Mouse (Mus musculus) CH12.LX (cell line): ENCODE data around the gene Plcg1. TPM values are rescaled to one million over a fixed set of nuclear protein-coding genes. Genes with fewer than 3 reads are reported as not detected.

Experiments used
- DNase-seq: peaks from one replicate; pipeline ENCODE4 v3.0.0-alpha.2; 2013; ENCODE audit errors: extremely low read depth
- H3K27ac ChIP-seq: 2 replicates; pipeline ENCODE4 v1.5.1; 2012; ENCODE audit warnings: low read depth, mild to moderate bottlenecking, control low read depth, moderate library complexity; ENCODE audit not compliant: insufficient read depth
- H3K27me3 ChIP-seq: replicated peaks from 2 replicates; pipeline ENCODE3; 2012; ENCODE audit warnings: inconsistent platforms
- H3K36me3 ChIP-seq, 2 experiments: replicated peaks in 1 of 2; 2 replicates each; pipeline versions ENCODE3 to v1.6.1; 2012; ENCODE audit warnings: inconsistent platforms in 1 of 2, low read length in 1 of 2, mild to moderate bottlenecking in 1 of 2, mixed read lengths in 1 of 2, moderate library complexity in 1 of 2; ENCODE audit not compliant: control insufficient read depth in 1 of 2, insufficient read depth in 1 of 2
- H3K4me1 ChIP-seq, 2 experiments: 2 replicates each; pipeline ENCODE4 v1.6.1; 2012; ENCODE audit warnings: inconsistent platforms in 1 of 2, moderate library complexity in 1 of 2; ENCODE audit not compliant: insufficient read depth in 2 of 2, control insufficient read depth in 1 of 2
- H3K4me2 ChIP-seq: 2 replicates; pipeline ENCODE4 v1.6.1; 2012; ENCODE audit warnings: low read depth, mild to moderate bottlenecking, control low read depth; ENCODE audit not compliant: poor library complexity, insufficient read depth, severe bottlenecking
- H3K4me3 ChIP-seq, 3 experiments: fragments of 150-350 bp in 1 of 3; sonication (generic) in 1 of 3; replicated peaks in 1 of 3; 2 replicates each; pipeline versions ENCODE3 to v1.5.1; 2011 to 2012; ENCODE audit warnings: low read depth in 2 of 3, low read length in 2 of 3, mild to moderate bottlenecking in 2 of 3, moderate library complexity in 2 of 3, control low read depth in 1 of 3, improper control_type of control experiment in 1 of 3, inconsistent platforms in 1 of 3, mixed read lengths in 1 of 3; ENCODE audit not compliant: poor library complexity in 1 of 3
- H3K79me2 ChIP-seq: replicated peaks from 2 replicates; pipeline ENCODE4 v1.6.1; 2012; ENCODE audit warnings: mild to moderate bottlenecking, moderate library complexity; ENCODE audit not compliant: control insufficient read depth, poor library complexity, insufficient read depth, severe bottlenecking; ENCODE audit errors: extremely low read depth
- H3K9ac ChIP-seq: 2 replicates; pipeline ENCODE4 v1.6.1; 2012; ENCODE audit warnings: low read depth, mild to moderate bottlenecking, control low read depth, moderate library complexity; ENCODE audit not compliant: insufficient read depth
- H3K9me3 ChIP-seq: replicated peaks from 2 replicates; pipeline ENCODE3; 2012; ENCODE audit warnings: low read length, inconsistent platforms, mixed read lengths
- CHD1 ChIP-seq: IDR thresholded peaks from 2 replicates; pipeline ENCODE4 v1.6.1; 2012; ENCODE audit warnings: low read depth, low read length, improper control_type of control experiment, inconsistent platforms
- CTCF ChIP-seq, 2 experiments: IDR thresholded peaks in 1 of 2; conservative IDR thresholded peaks in 1 of 2; 2 replicates each; pipeline ENCODE4 v1.5.1; 2011 to 2012; ENCODE audit warnings: low read depth in 2 of 2, low read length in 2 of 2, improper control_type of control experiment in 1 of 2, inconsistent platforms in 1 of 2, mild to moderate bottlenecking in 1 of 2, moderate library complexity in 1 of 2
- EP300 ChIP-seq: IDR thresholded peaks from 2 replicates; pipeline ENCODE4 v1.6.1; 2011; ENCODE audit warnings: low read length, improper control_type of control experiment
- ETS1 ChIP-seq: conservative IDR thresholded peaks from 2 replicates; pipeline ENCODE4 v1.6.1; 2012; ENCODE audit warnings: low read depth, mild to moderate bottlenecking, inconsistent platforms, low read length, improper control_type of control experiment, moderate library complexity
- JUND ChIP-seq: conservative IDR thresholded peaks from 2 replicates; pipeline ENCODE4 v1.6.1; 2011; ENCODE audit warnings: low read depth, low read length, improper control_type of control experiment
- MAFK ChIP-seq: IDR thresholded peaks from 2 replicates; pipeline ENCODE4 v1.6.1; 2011; ENCODE audit warnings: low read length, improper control_type of control experiment; ENCODE audit not compliant: insufficient replicate concordance
- MAX ChIP-seq: IDR thresholded peaks from 2 replicates; pipeline ENCODE4 v1.6.1; 2011; ENCODE audit warnings: low read length, improper control_type of control experiment
- MXI1 ChIP-seq: IDR thresholded peaks from 2 replicates; pipeline ENCODE4 v1.6.1; 2011; ENCODE audit warnings: mild to moderate bottlenecking, low read depth, low read length, improper control_type of control experiment
- MYC ChIP-seq: IDR thresholded peaks from 2 replicates; pipeline ENCODE4 v1.6.1; 2011; ENCODE audit warnings: low read depth, mild to moderate bottlenecking, improper control_type of control experiment, low read length
- NELFE ChIP-seq: IDR thresholded peaks from 2 replicates; pipeline ENCODE4 v1.6.1; 2011; ENCODE audit warnings: low read depth, low read length, improper control_type of control experiment
- NRF1 ChIP-seq: IDR thresholded peaks from 2 replicates; pipeline ENCODE4 v1.6.1; 2014; ENCODE audit warnings: low read depth, mild to moderate bottlenecking, inconsistent platforms, low read length, improper control_type of control experiment, moderate library complexity
- PAX5 ChIP-seq: IDR thresholded peaks from 2 replicates; pipeline ENCODE4 v1.6.1; 2012; ENCODE audit warnings: low read length, inconsistent platforms, mixed read lengths
- POLR2AphosphoS2 ChIP-seq: IDR thresholded peaks from 2 replicates; pipeline ENCODE4 v1.6.1; 2011; ENCODE audit warnings: low read depth, low read length, improper control_type of control experiment
- RCOR1 ChIP-seq: conservative IDR thresholded peaks from 2 replicates; pipeline ENCODE4 v1.6.1; 2012; ENCODE audit warnings: low read depth, mild to moderate bottlenecking, inconsistent platforms, low read length, improper control_type of control experiment
- SMC3 ChIP-seq: IDR thresholded peaks from 2 replicates; pipeline ENCODE4 v1.6.1; 2011; ENCODE audit warnings: low read depth, low read length, improper control_type of control experiment
- TBP ChIP-seq: conservative IDR thresholded peaks from 2 replicates; pipeline ENCODE4 v1.6.1; 2011; ENCODE audit warnings: low read depth, low read length, improper control_type of control experiment
- TCF12 ChIP-seq: IDR thresholded peaks from 2 replicates; pipeline ENCODE4 v1.6.1; 2014; ENCODE audit warnings: low read depth, mild to moderate bottlenecking, inconsistent platforms, low read length, improper control_type of control experiment
- USF1 ChIP-seq: IDR thresholded peaks from 2 replicates; pipeline ENCODE4 v1.6.1; 2014; ENCODE audit warnings: low read depth, mild to moderate bottlenecking, inconsistent platforms, low read length, improper control_type of control experiment
- ZC3H11A ChIP-seq: IDR thresholded peaks from 2 replicates; pipeline ENCODE4 v1.6.1; 2012; ENCODE audit warnings: low read depth, mild to moderate bottlenecking, inconsistent platforms, low read length, improper control_type of control experiment
- ZKSCAN1 ChIP-seq: IDR thresholded peaks from 2 replicates; pipeline ENCODE4 v1.6.1; 2012; ENCODE audit warnings: low read depth, inconsistent platforms, low read length, improper control_type of control experiment, borderline replicate concordance
- ZMIZ1 ChIP-seq: IDR thresholded peaks from 2 replicates; pipeline ENCODE4 v1.6.1; 2012; ENCODE audit warnings: low read depth, mild to moderate bottlenecking, inconsistent platforms, low read length, improper control_type of control experiment
- dilution Hi-C: fragments of 300-500 bp; cut with MboI; formaldehyde crosslinking; loops from 2 replicates; pipeline ENCODE4 v1.14.3; 2020; ENCODE audit warnings: low sequenced_read_pairs; ENCODE audit not compliant: extremely low pct_unique_long_range_greater_than_20kb, extremely low pct_ligation_motif_present
- in situ Hi-C: fragments of 300-500 bp; cut with MboI; formaldehyde crosslinking; loops from 3 replicates; pipeline ENCODE4 v1.14.3; 2019; ENCODE audit warnings: low sequenced_read_pairs, low pct_ligation_motif_present, low pct_unique_long_range_greater_than_20kb, mixed read lengths
- polyA plus RNA-seq: library from polyadenylated mRNA; unstranded; fragments of >175 nt; gene quantifications from 2 replicates; pipeline ENCODE4 v1.2.1, GENCODE M21; 2012; ENCODE audit warnings: low read depth; ENCODE audit not compliant: insufficient read length
- total RNA-seq, 2 experiments: library from RNA; depleted of rRNA; stranded (reverse); fragments of 300-350 nt in 1 of 2; fragments of >200 nt in 1 of 2; gene quantifications; 2 replicates each; pipeline ENCODE4 v1.2.3; 2012 to 2014

The Plcg1 gene
- total and polyA plus RNA-seq, 3 experiments, result 15.5 to 28.1 (median 17.6) TPM

GRCm38 (mm10) chr2:160767201-160767600 is 36.1 kb downstream of the Plcg1 start:
- TF ChIP-seq USF1 (no peak), TBP (no peak), NRF1 (no peak), RCOR1 (no peak), MAX (no peak), MYC (no peak), ZC3H11A (no peak), POLR2AphosphoS2 (no peak), ZKSCAN1 (no peak), ETS1 (no peak), MAFK (no peak), ZMIZ1 (no peak), EP300 (no peak), JUND (no peak), PAX5 (no peak), MXI1 (no peak), TCF12 (no peak), NELFE (no peak), SMC3 (no peak), CTCF (conservative IDR thresholded peaks at IDR 0.05 in 1 of 2, IDR thresholded peaks at IDR 0.05 in 1 of 2; ENCODE audit: low read depth in 2 of 2, low read length in 2 of 2) (no peak)
- peaks cover 6 to 54% of the 10 kb centered on the region in 2 experiments for H3K36me3 ChIP-seq
- H3K4me1 ChIP-seq, result peaks cover 0 to 20% of the 10 kb centered on the region in 2 experiments; a peak in 2 of 4 replicates
- H3K9me3 ChIP-seq, result no peaks in the 10 kb centered on the region
- no peak for DNase-seq
- no peak overlapping the region for H3K27ac ChIP-seq
- no peak overlapping the region for H3K4me2 ChIP-seq
- no peak overlapping the region for H3K9ac ChIP-seq
- H3K79me2 ChIP-seq, result no peaks in the 10 kb centered on the region
- H3K27me3 ChIP-seq, result no peaks in the 10 kb centered on the region
- in situ Hi-C loops, result no loop called here
- H3K4me3 ChIP-seq, result no peak overlapping the region
- dilution Hi-C loops, result no loop called here

- Histone ChIP-seq H3K4me2 (no peak overlapping the region), H3K4me3 (no peak overlapping the region), H3K36me3 (peaks cover 3 to 44% of the 10 kb centered on the region in 2 experiments), H3K27me3 (no peaks in the 10 kb centered on the region), H3K9me3 (no peaks in the 10 kb centered on the region), H3K9ac (no peak overlapping the region), H3K79me2 (no peaks in the 10 kb centered on the region), H3K4me1 (peaks cover 0 to 17% of the 10 kb centered on the region in 2 experiments; a peak in 2 of 4 replicates), H3K27ac (no peak overlapping the region)
- DNase-seq, result no peak
- in situ Hi-C loops, result no loop called here
- TF ChIP-seq CHD1, result no peak
- dilution Hi-C loops, result no loop called here
These were observed 37.1 kb downstream of the Plcg1 start for GRCm38 (mm10) chr2:160768097-160768695.
